Mouse (Mus musculus): Measurements from ENCODE around the gene Ccl9.

DNA sequence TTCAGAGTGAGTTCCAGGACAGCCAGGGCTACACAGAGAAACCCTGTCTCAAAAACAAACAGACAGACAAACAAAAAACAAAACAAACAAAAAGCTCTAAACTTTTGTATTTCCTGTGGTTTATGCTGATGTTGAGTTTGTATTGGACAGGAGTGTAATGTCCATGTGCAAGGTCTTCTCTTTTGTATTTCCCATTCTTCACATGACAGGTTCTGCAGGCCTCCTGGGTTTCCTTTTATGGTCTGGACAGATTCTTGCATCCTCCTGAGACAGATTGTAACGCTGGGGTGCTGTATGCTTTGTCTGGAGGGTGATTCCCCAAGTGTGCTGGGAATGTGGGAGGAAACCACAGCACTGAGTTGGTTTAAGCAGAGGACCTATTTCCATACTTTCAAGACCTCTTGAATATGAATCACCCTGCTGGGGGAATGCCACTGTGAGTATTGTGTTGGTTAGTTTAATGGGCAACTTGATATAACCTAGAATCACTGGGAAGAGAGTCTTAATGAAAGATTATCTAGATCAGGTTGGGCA lies 2.3 kb upstream of the Ccl9 start:
- no peak for TF ChIP-seq GATA1 (IDR thresholded peaks at IDR 0.05; ENCODE audit: low read length)
- no peak for TF ChIP-seq TAL1 (IDR thresholded peaks at IDR 0.05; ENCODE audit: low read length)

Measured in erythroblast, embryonic 14.5 days (primary cell).